Mouse (Mus musculus) embryonic facial prominence, embryonic 15.5 days (tissue): ENCODE results near the gene Zcchc13. TPM values are rescaled to one million over a fixed set of nuclear protein-coding genes. Genes with fewer than 3 reads are reported as not detected.

Experiments
- ATAC-seq: fragments of 200-750 bp; cut with Nextera tagmentation; 2 replicates; pipeline ENCODE4 v1.8.0; 2017; ENCODE audit warnings: low read depth, moderate TSS enrichment; ENCODE audit not compliant: insufficient number of reproducible peaks, low FRiP score, low TSS enrichment
- H3K27ac ChIP-seq: fragments of 300-500 bp; sonication (generic); replicated peaks from 2 replicates; pipeline ENCODE4 v1.5.1; 2015; ENCODE audit warnings: mild to moderate bottlenecking, inconsistent platforms
- H3K27me3 ChIP-seq: fragments of 300-500 bp; sonication (generic); 2 replicates; pipeline ENCODE4 v1.6.1; 2015; ENCODE audit warnings: inconsistent platforms
- H3K36me3 ChIP-seq: fragments of 300-500 bp; sonication (generic); 2 replicates; pipeline ENCODE4 v1.6.1; 2015; ENCODE audit warnings: mild to moderate bottlenecking, inconsistent platforms
- H3K4me1 ChIP-seq: fragments of 300-500 bp; sonication (generic); 2 replicates; pipeline ENCODE4 v1.6.1; 2015; ENCODE audit warnings: inconsistent platforms
- H3K4me2 ChIP-seq: fragments of 300-500 bp; sonication (generic); replicated peaks from 2 replicates; pipeline ENCODE4 v1.6.1; 2015; ENCODE audit warnings: mild to moderate bottlenecking, inconsistent platforms
- H3K4me3 ChIP-seq: fragments of 300-500 bp; sonication (generic); replicated peaks from 2 replicates; pipeline ENCODE4 v1.5.1; 2015; ENCODE audit warnings: mild to moderate bottlenecking, inconsistent platforms
- H3K9ac ChIP-seq: fragments of 300-500 bp; sonication (generic); 2 replicates; pipeline ENCODE4 v1.6.1; 2015; ENCODE audit warnings: inconsistent platforms
- H3K9me3 ChIP-seq: fragments of 300-500 bp; sonication (generic); replicated peaks from 2 replicates; pipeline ENCODE4 v1.6.1; 2016; ENCODE audit warnings: inconsistent platforms
- WGBS: fragments of 180-500 bp; shearing (Covaris S2); methylation state at CpG from one replicate; pipeline ENCODE4 v1.1.7; 2015; 5-methylcytosine and 5-hydroxymethylcytosine counted together
- polyA plus RNA-seq: library from polyadenylated mRNA; unstranded; fragments of >200 nt; fragmentation: Nextera tagmentation; extraction: Ambion mirVana; gene quantifications from 2 replicates; pipeline ENCODE4 v1.2.1, GENCODE M21; 2015

The Zcchc13 gene
- polyA plus RNA-seq, 1 experiment from 2014 or later = not detected

- H3K9ac ChIP-seq = peak overlapping the region; percentile 23
- no peaks in the 10 kb centered on the region for H3K27me3 ChIP-seq
- 1% methylated on average over 27 of the region's 50 CpGs for WGBS
- peak overlapping the region; percentile 55 for H3K4me2 ChIP-seq
- H3K36me3 ChIP-seq = 0 out of 2 replicates have a peak, but pooled peaks cover 3% of the 10 kb centered on the region
- peak; percentile 96 for ATAC-seq
- no peaks in the 10 kb centered on the region for H3K9me3 ChIP-seq
- peak overlapping the region; percentile 96 for H3K27ac ChIP-seq
- no peaks in the 10 kb centered on the region; the same call in 1 of the 2 replicates for H3K4me1 ChIP-seq
- peak overlapping the region; percentile 50 for H3K4me3 ChIP-seq
These were observed 13.6 kb upstream of the Zcchc13 start for GRCm38 (mm10) chrX:103616536-103617404.

- H3K27ac ChIP-seq = peak overlapping the region; percentile 96
- H3K4me1 ChIP-seq = no peaks in the 10 kb centered on the region; the same call in 1 of the 2 replicates
- no peaks in the 10 kb centered on the region for H3K27me3 ChIP-seq
- H3K9me3 ChIP-seq = no peaks in the 10 kb centered on the region
- H3K36me3 ChIP-seq = 0 out of 2 replicates have a peak, but pooled peaks cover 3% of the 10 kb centered on the region
- 0 out of 2 replicates have a peak overlapping the region, but pooled peaks have one; percentile 23 for H3K9ac ChIP-seq
- 18% methylated on average over 8 of the region's 8 CpGs for WGBS
- ATAC-seq = no peak
- H3K4me2 ChIP-seq = peak overlapping the region; percentile 55
- H3K4me3 ChIP-seq = peak overlapping the region; percentile 50
These were observed 12.8 kb upstream of the Zcchc13 start for GRCm38 (mm10) chrX:103617405-103618095.

DNA sequence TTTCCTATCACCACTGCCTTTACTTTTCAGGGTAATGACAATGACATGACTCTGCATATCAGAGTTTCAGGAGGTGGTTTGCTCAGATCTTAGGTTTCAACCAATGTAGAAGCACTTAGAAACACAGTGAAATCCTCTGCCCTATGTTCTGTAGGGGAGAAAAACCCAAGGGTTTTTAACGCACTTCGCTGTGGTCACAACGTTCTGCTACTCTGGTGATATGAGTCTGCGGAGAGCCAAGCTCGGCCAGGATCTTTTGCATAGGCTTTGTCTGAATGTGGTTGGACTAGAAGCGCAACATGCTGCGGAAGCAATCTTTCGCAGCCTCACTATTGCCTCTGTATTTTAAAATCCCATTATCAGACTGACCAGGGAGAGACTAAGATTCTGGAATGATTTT, 8.6 kb upstream of the Zcchc13 start:
- Histone ChIP-seq H3K9ac (peak overlapping the region; percentile 31; the same call in 1 of the 2 replicates), H3K36me3 (no peaks in the 10 kb centered on the region), H3K27me3 (no peaks in the 10 kb centered on the region), H3K4me3 (peak overlapping the region; percentile 52), H3K9me3 (no peaks in the 10 kb centered on the region), H3K4me1 (no peaks in the 10 kb centered on the region), H3K4me2 (peak overlapping the region; percentile 58), H3K27ac (peak overlapping the region; percentile 92)
- WGBS = 5% methylated on average over 8 of the region's 8 CpGs
- ATAC-seq = peak; percentile 9; the same call in 1 of the 2 replicates

DNA sequence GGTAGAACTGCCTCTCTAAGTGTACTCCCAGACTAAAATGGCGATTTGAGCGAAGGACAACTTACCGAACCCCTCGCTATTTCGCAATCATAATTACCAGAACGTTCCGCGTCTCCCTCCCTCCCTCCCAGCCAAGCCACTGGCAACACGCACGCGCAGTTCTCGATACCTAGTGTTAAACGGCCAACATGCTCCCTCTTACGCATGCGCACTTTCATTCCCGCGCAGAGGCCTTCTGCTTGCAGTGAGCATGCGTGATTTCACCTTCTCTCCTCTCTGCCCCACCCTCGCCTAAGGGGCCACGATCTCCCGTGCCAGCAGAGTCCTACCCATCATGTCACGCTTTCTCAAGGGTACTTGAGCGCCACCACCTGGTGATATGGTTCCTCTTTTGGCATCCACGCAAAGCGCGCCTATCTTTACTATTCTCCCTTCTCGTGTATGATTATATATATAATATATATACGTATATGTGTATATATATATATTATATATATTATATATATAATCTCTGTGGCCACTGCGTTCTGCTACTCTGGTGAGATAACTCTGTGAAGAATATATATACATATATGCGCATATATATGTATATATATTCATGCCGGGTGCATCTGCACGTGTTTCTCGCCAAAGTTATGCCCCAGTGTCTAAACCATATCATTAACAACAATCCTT, 8.0 kb upstream of the Zcchc13 start:
- no peaks in the 10 kb centered on the region for H3K36me3 ChIP-seq

GRCm38 (mm10) chrX:103622935-103623280, 7.5 kb upstream of the Zcchc13 start:
- H3K27ac ChIP-seq = peak overlapping the region; percentile 69
- H3K27me3 ChIP-seq = no peaks in the 10 kb centered on the region
- peak overlapping the region; percentile 52 for H3K4me3 ChIP-seq
- 4% methylated on average over 13 of the region's 13 CpGs for WGBS
- no peaks in the 10 kb centered on the region for H3K9me3 ChIP-seq
- peak overlapping the region; percentile 58 for H3K4me2 ChIP-seq
- peak overlapping the region; percentile 21; the same call in 1 of the 2 replicates for H3K9ac ChIP-seq
- ATAC-seq = no peak
- H3K4me1 ChIP-seq = no peaks in the 10 kb centered on the region
- H3K36me3 ChIP-seq = no peaks in the 10 kb centered on the region

More for the DNA sequence above, 8.0 kb upstream of the Zcchc13 start:
- Histone ChIP-seq H3K27ac (peak overlapping the region; percentile 92), H3K4me3 (peak overlapping the region; percentile 52), H3K27me3 (no peaks in the 10 kb centered on the region), H3K9ac (peak overlapping the region; percentile 31; the same call in 1 of the 2 replicates), H3K4me2 (peak overlapping the region; percentile 58), H3K4me1 (no peaks in the 10 kb centered on the region), H3K9me3 (no peaks in the 10 kb centered on the region)
- under 1% methylated on average over 33 of the region's 33 CpGs for WGBS
- peak; percentile 98 for ATAC-seq

DNA sequence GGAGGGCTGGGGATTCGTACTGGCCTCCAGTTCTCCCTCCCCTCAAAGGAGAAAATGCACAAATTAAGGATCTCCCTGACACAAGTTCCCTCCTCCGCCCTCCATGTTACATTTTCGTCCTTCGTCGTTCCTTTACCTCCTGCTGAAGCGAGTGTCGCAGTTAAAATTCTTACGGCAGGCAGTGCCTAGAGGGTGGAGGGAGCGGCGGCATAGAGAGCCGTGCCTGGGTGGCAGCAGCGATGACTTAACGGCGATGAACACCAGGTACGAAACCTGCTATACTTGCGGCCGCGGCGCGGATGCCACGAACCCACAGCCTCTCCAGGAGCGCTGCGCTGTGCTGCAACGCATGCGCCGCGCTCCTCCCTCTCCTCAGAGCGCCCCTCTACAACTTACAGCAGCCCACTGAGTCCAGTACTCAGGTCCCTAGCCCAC, 7.0 kb upstream of the Zcchc13 start:
- Histone ChIP-seq H3K4me1 (no peaks in the 10 kb centered on the region), H3K9me3 (no peaks in the 10 kb centered on the region), H3K27ac (peak overlapping the region; percentile 69), H3K36me3 (no peaks in the 10 kb centered on the region), H3K4me2 (peak overlapping the region; percentile 58), H3K9ac (peak overlapping the region; percentile 21; the same call in 1 of the 2 replicates), H3K4me3 (peak overlapping the region; percentile 52), H3K27me3 (no peaks in the 10 kb centered on the region)
- 1% methylated on average over 27 of the region's 28 CpGs for WGBS
- ATAC-seq = no peak

DNA sequence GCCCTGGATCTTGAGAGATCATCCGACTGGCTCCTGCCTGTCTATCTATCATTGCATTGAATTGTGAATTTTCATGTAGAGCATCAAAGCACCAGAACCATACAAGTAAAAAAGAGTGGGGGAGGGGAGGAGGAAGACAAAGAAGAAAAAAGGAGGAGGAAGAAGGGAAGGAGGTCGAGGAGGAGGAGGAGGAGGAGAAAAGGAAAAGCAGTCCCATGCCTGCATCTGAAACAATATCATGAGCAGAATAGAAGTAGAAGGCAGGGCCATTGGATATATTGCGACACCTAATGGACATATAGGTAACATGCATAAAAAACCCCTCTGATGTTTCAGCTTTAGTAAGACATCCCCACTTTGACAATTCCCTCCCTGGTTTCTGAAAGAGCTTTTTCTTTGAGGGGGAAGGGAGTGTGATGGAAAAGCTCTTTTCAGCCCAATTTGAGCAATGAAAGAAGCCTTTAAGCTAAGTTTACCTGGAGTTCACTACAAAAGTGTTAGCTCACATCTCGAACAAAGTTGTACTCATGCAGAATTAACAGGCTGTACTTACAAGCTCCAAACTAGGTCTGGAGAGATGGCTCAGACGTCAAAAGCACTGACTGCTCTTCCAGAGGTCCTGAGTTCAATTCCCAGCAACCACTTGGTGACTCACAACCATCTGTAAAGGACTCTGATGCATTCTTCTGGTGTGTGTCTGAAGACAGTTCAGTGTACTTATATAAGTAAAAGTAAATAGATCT, 5.8 kb upstream of the Zcchc13 start:
- 23% methylated on average over 5 of the region's 5 CpGs for WGBS
- H3K27me3 ChIP-seq = no peaks in the 10 kb centered on the region
- H3K9me3 ChIP-seq = no peaks in the 10 kb centered on the region
- no peak overlapping the region for H3K4me2 ChIP-seq
- ATAC-seq = no peak
- H3K4me1 ChIP-seq = no peaks in the 10 kb centered on the region
- no peak overlapping the region for H3K9ac ChIP-seq
- H3K4me3 ChIP-seq = no peak overlapping the region
- H3K27ac ChIP-seq = no peak overlapping the region
- no peaks in the 10 kb centered on the region for H3K36me3 ChIP-seq

DNA sequence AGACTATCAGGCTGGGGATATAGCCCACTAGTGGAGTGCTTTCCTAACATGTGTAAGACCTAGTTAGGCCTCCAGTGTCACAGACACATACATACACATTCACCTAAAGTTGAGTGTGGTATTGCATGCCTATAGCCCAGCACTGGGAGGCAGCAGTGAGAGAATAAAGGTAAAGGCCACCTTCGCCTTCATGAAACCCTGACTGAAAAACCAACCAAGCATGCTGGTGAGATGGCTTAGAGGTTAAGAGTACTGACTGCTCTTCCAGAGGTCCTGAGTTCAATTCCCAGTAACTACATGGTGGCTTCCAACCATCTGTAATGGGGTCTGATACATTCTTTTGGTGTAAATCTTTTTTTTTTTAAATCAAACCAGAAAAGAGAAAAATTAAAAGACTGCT, 1.5 kb upstream of the Zcchc13 start:
- no peaks in the 10 kb centered on the region for H3K36me3 ChIP-seq
- no peak overlapping the region for H3K27ac ChIP-seq
- no peaks in the 10 kb centered on the region for H3K4me1 ChIP-seq
- H3K9me3 ChIP-seq = no peaks in the 10 kb centered on the region
- ATAC-seq = no peak
- 69% methylated on average over 1 of the region's 1 CpGs for WGBS
- no peak overlapping the region for H3K4me2 ChIP-seq
- H3K27me3 ChIP-seq = no peaks in the 10 kb centered on the region
- no peak overlapping the region for H3K9ac ChIP-seq
- H3K4me3 ChIP-seq = no peak overlapping the region

GRCm38 (mm10) chrX:103633895-103634294, 3.5 kb downstream of the Zcchc13 start:
- Histone ChIP-seq H3K4me3 (no peak overlapping the region), H3K4me1 (no peaks in the 10 kb centered on the region), H3K4me2 (no peak overlapping the region), H3K27ac (no peak overlapping the region), H3K27me3 (0 out of 2 replicates have a peak, but pooled peaks cover 3% of the 10 kb centered on the region), H3K9ac (no peak overlapping the region), H3K36me3 (no peaks in the 10 kb centered on the region), H3K9me3 (no peaks in the 10 kb centered on the region)
- ATAC-seq = no peak

GRCm38 (mm10) chrX:103636021-103636420, 5.6 kb downstream of the Zcchc13 start:
- Histone ChIP-seq H3K4me3 (no peak overlapping the region), H3K4me1 (no peaks in the 10 kb centered on the region), H3K9me3 (no peaks in the 10 kb centered on the region), H3K27me3 (0 out of 2 replicates have a peak, but pooled peaks cover 3% of the 10 kb centered on the region), H3K36me3 (no peaks in the 10 kb centered on the region), H3K27ac (no peak overlapping the region), H3K9ac (no peak overlapping the region), H3K4me2 (no peak overlapping the region)
- no peak for ATAC-seq
